Mouse (Mus musculus) 3134 (cell line): ENCODE data around the gene Olfr437.
"Not testable (repeated sequence)": the region's sequence is repeated elsewhere in the genome, so short reads cannot be mapped to it uniquely, and the experiment has no call there.

ENCODE experiments used
- DNase-seq: peaks from one replicate; pipeline ENCODE4 v3.0.0-alpha.2; 2011; ENCODE audit warnings: low spot score; ENCODE audit not compliant: insufficient read length; ENCODE audit errors: extremely low read depth

Gene Olfr437

DNA sequence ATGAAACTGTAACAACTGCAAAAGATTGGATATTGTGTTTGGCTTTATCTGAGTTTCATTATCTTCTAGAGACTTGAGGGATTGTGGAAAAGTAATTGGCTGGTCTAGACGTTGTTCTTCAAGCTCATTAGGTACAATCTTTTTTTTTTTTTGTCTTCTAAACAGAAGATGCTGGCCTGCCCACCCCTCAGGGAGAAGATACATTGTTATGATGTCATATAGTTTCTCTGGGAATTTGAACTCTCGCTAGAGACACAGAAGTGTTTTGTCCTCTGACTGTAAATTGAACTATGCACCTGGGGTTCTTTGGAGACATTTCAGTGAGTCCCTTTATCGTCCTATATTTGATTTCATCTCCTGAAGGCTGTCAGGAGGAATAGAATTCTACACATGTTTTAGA is at the start of gene Olfr437:
Gene Olfr437, plus strand, starts transcription at position 301 of the 400 bp plus-strand sequence.
- no peak for DNase-seq

DNA sequence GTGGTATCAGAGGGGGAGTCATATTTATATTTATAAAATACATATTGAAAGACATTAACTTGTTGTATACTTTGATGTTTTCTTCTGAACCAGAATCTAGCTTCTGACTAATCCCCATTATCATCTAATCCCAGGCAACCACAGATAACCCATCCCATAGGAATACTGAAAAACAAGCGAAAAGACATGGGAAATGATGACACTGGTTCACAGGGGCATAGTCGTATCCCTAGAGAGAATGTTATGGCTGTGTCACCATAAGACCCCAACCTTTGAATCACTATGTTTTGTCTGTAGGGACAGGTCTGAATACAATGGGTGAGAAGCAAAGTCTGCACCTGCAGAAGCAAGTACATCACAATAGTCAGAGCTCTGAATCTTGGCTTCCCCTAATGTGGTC is 16.8 kb upstream of the Olfr437 start, which contains the start of gene Olfr237-ps1:
Gene Olfr237-ps1, plus strand, starts transcription at position 301 of the 400 bp plus-strand sequence.
- DNase-seq, result not testable (repeated sequence)

- DNase-seq, result no peak
These were observed 3.6 kb upstream of the Olfr437 start for GRCm38 (mm10) chr6:43159502-43159901.

GRCm38 (mm10) chr6:43167246-43167645 is 4.2 kb downstream of the Olfr437 start:
- no peak for DNase-seq

DNA sequence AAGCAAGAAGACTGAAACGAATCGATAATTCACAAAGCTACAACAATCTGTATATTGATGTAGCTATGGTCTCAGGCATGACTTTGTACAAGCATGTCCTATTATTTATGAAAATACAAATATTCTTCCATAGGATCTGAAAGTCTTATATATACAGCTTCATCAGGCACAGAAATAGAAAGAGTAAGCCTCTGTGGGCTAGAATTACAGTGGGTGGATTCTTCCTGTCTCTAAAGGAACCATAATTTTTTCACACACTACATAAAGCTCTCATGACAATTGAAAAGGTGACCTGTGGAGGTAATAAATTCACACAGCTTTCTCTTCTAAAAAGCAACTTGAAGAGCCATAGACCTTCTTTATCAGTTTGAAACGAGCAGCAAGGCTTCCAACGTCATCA is 8.8 kb downstream of the Olfr437 start, which contains the start of gene Olfr13:
Gene Olfr13, plus strand, starts transcription at position 301 of the 400 bp plus-strand sequence.
- DNase-seq, result no peak

DNA sequence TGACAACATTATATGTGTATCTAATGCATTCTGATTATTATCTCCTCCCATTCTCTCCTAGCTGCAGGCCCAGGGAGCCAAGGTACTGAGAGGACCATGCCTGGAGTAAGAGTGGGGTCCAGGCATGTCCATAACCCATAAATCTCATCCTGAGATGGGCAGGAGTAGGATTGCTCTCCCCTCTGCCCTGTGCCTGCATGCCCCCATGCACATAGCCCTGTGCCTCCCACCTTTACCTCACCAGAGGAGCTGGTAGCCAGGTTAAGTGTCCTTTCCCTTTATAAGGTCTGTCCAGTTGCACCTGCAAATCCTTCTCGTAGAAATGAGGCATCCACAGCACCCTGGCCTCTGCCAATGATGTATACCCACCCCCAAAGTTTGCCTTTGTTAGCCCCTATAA is 15.0 kb downstream of the Olfr437 start:
- no peak for DNase-seq

- DNase-seq, result no peak
These were observed 15.8 kb downstream of the Olfr437 start for GRCm38 (mm10) chr6:43178584-43179501.

DNA sequence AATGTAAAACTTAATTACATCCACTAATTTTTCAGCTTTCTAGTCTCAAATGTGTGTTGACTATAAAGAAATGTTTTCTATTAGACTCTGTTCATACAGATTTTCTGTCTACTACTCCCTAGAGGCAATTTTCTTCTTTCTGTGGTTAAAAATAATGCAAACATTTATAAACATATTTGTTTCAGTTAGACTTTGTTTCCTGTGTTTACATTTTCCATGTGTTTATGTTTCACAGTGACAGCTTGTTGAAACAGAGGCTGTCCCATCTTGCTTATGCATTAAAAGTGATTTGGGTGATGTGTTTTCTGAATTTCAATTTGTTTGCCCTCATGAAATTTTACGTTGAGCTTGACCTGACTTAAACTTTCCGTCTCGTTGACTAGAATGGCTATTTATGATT is 27.9 kb downstream of the Olfr437 start:
- DNase-seq, result no peak

GRCm38 (mm10) chr6:43196781-43197180 is 33.7 kb downstream of the Olfr437 start, which contains the start of gene Olfr435:
TSS of gene Olfr435 (plus strand) at chr6:43197146.
- no peak for DNase-seq

- no peak for DNase-seq
These were observed 35.0 kb downstream of the Olfr437 start for GRCm38 (mm10) chr6:43198094-43198493.

- no peak for DNase-seq
These were observed 39.7 kb downstream of the Olfr437 start for GRCm38 (mm10) chr6:43202786-43203185.

DNA sequence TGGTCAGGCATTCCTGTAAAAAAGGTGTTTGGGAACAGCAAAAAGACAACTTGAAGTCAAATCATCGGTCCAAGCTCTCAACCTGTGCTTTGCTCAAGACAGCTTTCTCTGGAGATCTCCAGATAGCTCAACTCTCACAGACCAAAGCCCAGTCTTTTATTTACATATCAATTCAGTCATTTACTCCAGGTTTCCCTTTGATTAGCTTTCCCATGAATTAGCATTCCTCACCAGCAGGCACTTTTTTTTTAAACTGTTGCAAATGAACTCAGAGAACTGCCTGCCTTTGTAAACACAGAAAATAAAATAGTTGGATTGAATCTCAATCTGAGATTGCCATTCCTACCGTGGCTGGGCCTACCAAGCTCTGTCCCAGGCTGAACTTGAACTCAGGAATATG is 42.3 kb downstream of the Olfr437 start:
- DNase-seq, result no peak

DNA sequence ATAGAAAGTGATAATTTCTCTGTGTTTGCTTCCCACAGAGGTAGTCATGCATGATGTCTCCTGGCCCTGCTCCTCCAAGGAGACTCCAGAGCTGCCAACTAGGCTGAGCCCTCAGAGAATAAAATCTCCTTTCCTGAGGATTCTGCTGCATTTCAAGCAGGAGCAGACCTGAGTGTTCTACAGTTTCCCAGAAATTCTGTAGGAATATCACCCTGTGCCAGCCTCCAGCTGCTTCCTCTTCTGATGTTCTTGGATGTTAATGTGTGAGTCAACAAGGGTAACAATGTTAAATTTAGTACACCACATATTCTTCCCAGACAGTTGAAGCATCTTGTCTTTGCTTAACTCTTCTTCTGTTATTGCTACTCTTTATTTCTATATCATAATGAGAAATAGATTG is 49.8 kb downstream of the Olfr437 start, which contains the start of gene Olfr434:
Gene Olfr434, plus strand, starts transcription at position 149 of the 400 bp plus-strand sequence.
- DNase-seq, result not testable (repeated sequence)
